Mouse (Mus musculus): ENCODE measurements around the gene Mmp24. TPM values are rescaled to one million over a fixed set of nuclear protein-coding genes. Genes with fewer than 3 reads are reported as not detected.

Mmp24 gene
- total and polyA plus RNA-seq, 2 experiments from 2014 or later: 0.04 to 0.38 TPM

DNA sequence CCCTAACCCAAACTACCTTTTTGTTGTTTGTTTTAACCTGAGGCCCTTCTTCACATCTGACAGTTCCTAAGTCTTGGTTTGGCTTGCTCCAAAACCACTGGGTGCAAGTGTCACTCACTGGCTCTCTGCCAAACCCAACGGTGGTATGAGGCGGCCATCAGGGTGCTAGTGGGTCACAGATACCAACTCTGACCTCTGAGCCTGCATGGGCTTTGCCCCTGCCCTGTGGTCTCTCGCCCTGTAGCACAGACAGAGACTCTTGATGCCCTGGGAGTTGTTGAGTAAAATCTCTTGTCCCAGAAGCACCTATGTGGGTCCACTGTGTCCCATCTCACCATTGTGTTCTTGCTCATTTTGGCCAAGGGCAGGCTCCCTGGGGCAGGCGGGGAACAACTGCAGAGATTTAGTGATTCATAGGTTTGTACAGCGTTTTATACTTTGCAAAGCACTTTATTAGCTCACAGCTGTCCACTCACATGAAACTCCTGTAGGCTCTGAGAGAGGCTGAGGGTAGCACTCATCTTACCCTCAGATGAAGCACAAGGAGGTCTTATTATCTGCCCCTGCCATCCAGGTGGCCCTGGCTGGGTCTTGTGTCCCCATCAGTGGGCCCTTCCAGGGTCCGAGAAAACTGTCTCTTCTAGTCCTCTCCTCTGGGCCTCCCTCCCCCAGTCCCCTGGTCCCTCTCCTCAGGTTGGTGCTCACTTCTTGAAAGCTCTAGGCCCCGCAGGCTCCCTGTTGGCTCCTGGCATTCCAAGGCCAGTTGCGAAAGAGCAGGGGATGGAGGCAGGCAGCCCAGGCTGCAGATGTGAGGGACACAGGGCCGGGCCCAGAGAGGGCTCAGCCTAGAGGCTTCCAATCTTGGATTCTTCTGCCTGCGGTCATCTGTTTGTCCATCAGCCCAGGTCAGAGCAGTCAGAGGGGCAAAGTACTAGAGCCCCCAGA is 42.4 kb downstream of the Mmp24 start:
- Histone ChIP-seq H3K9ac (replicated peaks; ENCODE audit: low read depth, low read length) (no peak overlapping the region), H3K27ac (ENCODE audit: low read depth) (no peak overlapping the region), H3K36me3 (replicated peaks; ENCODE audit: control insufficient read depth, insufficient read depth, low read length) (peaks cover 25% of the 10 kb centered on the region), H3K4me3 (ENCODE audit: low read depth, low read length) (no peak overlapping the region), H3K4me1 (ENCODE audit: control insufficient read depth, insufficient read depth) (peaks cover 8% of the 10 kb centered on the region; the same call in 1 of the 2 replicates), H3K9me3 (replicated peaks; ENCODE audit: control insufficient read depth, low read length) (no peaks in the 10 kb centered on the region), H3K27me3 (ENCODE audit: control insufficient read depth, insufficient read depth, low read length) (no peaks in the 10 kb centered on the region), H3K4me2 (ENCODE audit: low read depth, low read length) (peak overlapping the region; percentile 72; the same call in 1 of the 2 replicates)
- 77% methylated on average over 10 of the region's 10 CpGs for WGBS
- DNase-seq (ENCODE audit: low spot score) (no peak), ATAC-seq (ENCODE audit: insufficient read depth, low read depth) (no peak)
- no peak for TF ChIP-seq EP300 (IDR thresholded peaks at IDR 0.05; ENCODE audit: low read depth)
- TF ChIP-seq CTCF (IDR thresholded peaks at IDR 0.05; ENCODE audit: low read depth): no peak

DNA sequence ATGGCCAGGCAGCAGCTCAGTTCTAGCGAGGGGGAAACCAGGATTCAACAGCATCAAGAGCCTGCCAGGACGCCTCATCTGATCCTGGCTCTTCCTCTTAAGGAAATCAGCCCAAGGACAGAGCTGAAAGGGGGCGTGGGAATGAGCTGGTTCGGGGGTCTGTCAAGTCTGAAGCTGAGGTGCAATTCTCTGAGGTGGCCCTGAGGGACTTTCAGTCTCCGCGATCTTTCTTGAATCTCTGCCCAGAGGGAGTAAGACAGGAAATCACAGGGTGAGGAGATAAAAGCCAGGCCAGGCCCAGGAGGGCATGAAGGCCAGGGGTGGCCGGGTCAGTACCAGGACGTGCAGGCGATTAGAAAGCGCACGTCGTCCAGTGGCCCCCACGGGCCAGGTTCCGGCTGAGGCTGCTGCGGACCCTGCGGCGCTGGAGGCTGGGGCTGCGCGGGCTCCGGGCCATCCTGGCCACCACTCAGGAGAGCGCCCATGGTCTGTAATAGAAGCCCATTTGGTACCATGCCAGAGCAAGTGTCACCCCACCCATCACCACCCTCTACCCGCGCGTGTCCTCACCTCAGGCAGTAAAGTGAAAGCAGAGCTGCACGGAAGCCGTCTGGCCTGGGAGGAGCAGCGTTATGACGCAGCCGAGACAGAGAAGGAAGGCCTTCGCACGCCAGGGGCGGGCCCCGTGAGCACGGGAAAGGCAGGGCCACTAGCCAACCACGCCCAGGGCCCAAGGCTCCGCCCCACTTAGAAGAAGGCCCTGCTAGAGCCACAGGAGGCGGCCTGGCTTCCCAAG is 43.7 kb downstream of the Mmp24 start:
- TF ChIP-seq CTCF (IDR thresholded peaks at IDR 0.05; ENCODE audit: low read depth) (no peak), EP300 (IDR thresholded peaks at IDR 0.05; ENCODE audit: low read depth) (no peak)
- WGBS: under 1% methylated on average over 37 of the region's 37 CpGs
- peak overlapping the region; percentile 85 for H3K9ac ChIP-seq (replicated peaks; ENCODE audit: low read depth, low read length)
- H3K27me3 ChIP-seq (ENCODE audit: control insufficient read depth, insufficient read depth, low read length): no peaks in the 10 kb centered on the region
- no peaks in the 10 kb centered on the region for H3K9me3 ChIP-seq (replicated peaks; ENCODE audit: control insufficient read depth, low read length)
- DNase-seq (ENCODE audit: low spot score) (peak; percentile 95), ATAC-seq (ENCODE audit: insufficient read depth, low read depth) (peak; percentile 98)
- peaks cover 8% of the 10 kb centered on the region; the same call in 1 of the 2 replicates for H3K4me1 ChIP-seq (ENCODE audit: control insufficient read depth, insufficient read depth)
- peak overlapping the region; percentile 88 for H3K4me3 ChIP-seq (ENCODE audit: low read depth, low read length)
- peak overlapping the region; percentile 81 for H3K27ac ChIP-seq (ENCODE audit: low read depth)
- H3K36me3 ChIP-seq (replicated peaks; ENCODE audit: control insufficient read depth, insufficient read depth, low read length): peaks cover 38% of the 10 kb centered on the region
- peak overlapping the region; percentile 72 for H3K4me2 ChIP-seq (ENCODE audit: low read depth, low read length)

DNA sequence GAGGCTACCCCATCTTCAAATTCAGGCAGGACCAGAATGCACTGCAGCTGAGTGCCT is 44.1 kb downstream of the Mmp24 start, which contains the start of gene BC029722:
BC029722 (minus strand) TSS at position 35 of the 57 bp plus-strand sequence.
- Histone ChIP-seq H3K9me3 (replicated peaks; ENCODE audit: control insufficient read depth, low read length) (no peaks in the 10 kb centered on the region), H3K9ac (replicated peaks; ENCODE audit: low read depth, low read length) (peak within 1 kb of the TSS; percentile 85), H3K27me3 (ENCODE audit: control insufficient read depth, insufficient read depth, low read length) (no peaks in the 10 kb centered on the region), H3K27ac (ENCODE audit: low read depth) (peak within 1 kb of the TSS; percentile 81), H3K4me1 (ENCODE audit: control insufficient read depth, insufficient read depth) (peaks cover 8% of the 10 kb centered on the region; the same call in 1 of the 2 replicates), H3K4me2 (ENCODE audit: low read depth, low read length) (peak within 1 kb of the TSS; percentile 72), H3K36me3 (replicated peaks; ENCODE audit: control insufficient read depth, insufficient read depth, low read length) (peaks cover 42% of the 10 kb centered on the region), H3K4me3 (ENCODE audit: low read depth, low read length) (peak within 1 kb of the TSS; percentile 88)
- no peak for TF ChIP-seq CTCF (IDR thresholded peaks at IDR 0.05; ENCODE audit: low read depth)
- no peak for TF ChIP-seq EP300 (IDR thresholded peaks at IDR 0.05; ENCODE audit: low read depth)
- DNase-seq (ENCODE audit: low spot score): no peak
- ATAC-seq (ENCODE audit: insufficient read depth, low read depth): no peak

DNA sequence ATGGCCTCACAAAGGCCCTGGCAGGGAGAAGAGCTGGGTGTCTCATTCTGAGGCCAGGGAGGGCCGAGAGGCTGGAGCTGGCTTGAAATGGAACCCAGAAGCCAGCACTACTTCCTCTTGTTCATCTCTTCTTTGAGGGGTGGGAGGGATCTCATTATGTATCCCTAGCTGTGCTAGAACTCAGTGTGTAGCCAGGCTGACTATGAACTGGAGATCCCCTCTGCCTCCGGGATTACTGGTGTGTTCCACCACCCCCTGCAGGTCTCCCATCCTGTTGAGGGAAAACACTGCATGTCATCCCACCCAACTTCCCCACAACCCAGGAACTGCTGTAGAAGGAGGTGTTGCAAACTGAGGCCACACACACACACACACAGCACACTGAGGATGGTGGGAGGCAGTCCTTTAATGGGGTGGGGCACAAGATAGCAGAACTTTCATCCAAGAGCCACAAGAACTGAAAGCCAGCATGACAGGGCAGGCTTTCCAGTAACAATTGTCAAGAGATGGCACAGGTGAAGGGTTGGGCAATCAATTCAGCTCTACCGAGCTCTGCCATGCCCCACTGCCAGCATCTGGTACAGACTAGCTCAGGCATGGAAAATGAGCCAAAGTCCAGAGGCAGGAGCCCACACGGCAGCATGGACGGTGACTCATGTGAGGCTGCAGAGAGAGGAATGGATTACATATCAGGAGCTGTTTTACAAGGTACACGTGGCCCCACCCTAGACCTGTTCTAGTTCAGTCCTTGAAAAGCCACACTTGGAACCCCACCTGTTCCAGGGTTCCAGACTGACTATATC is 44.5 kb downstream of the Mmp24 start:
- no peaks in the 10 kb centered on the region for H3K27me3 ChIP-seq (ENCODE audit: control insufficient read depth, insufficient read depth, low read length)
- H3K27ac ChIP-seq (ENCODE audit: low read depth): peak overlapping the region; percentile 81
- peak overlapping the region; percentile 88 for H3K4me3 ChIP-seq (ENCODE audit: low read depth, low read length)
- ATAC-seq (ENCODE audit: insufficient read depth, low read depth) (no peak), DNase-seq (ENCODE audit: low spot score) (no peak)
- peak overlapping the region; percentile 72 for H3K4me2 ChIP-seq (ENCODE audit: low read depth, low read length)
- no peak for TF ChIP-seq CTCF (IDR thresholded peaks at IDR 0.05; ENCODE audit: low read depth)
- no peak for TF ChIP-seq EP300 (IDR thresholded peaks at IDR 0.05; ENCODE audit: low read depth)
- H3K36me3 ChIP-seq (replicated peaks; ENCODE audit: control insufficient read depth, insufficient read depth, low read length): peaks cover 42% of the 10 kb centered on the region
- peaks cover 8% of the 10 kb centered on the region; the same call in 1 of the 2 replicates for H3K4me1 ChIP-seq (ENCODE audit: control insufficient read depth, insufficient read depth)
- H3K9me3 ChIP-seq (replicated peaks; ENCODE audit: control insufficient read depth, low read length): no peaks in the 10 kb centered on the region
- 55% methylated on average over 6 of the region's 6 CpGs for WGBS
- H3K9ac ChIP-seq (replicated peaks; ENCODE audit: low read depth, low read length): peak overlapping the region; percentile 85; the same call in 1 of the 2 replicates

DNA sequence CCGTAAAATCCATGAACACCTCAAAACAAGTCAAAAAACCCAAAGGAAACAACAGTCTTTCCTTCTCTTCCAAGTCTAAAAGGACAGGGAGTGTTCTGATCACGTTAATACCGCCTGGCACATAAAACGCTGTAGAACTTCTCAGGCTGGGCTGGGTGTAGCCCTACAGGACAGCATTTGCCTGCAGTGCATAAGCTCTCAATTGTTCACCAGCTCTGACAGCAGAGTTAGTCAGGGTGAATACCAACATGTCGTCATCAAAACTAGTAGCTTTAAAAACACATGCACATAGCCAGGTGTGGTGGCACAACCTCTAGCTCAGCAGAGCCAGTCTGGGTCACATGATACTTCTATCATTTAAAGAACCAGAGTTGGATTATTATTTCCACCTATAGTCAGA is 45.6 kb downstream of the Mmp24 start:
- peaks cover 42% of the 10 kb centered on the region for H3K36me3 ChIP-seq (replicated peaks; ENCODE audit: control insufficient read depth, insufficient read depth, low read length)
- ATAC-seq (ENCODE audit: insufficient read depth, low read depth): no peak

More for the DNA sequence above, 45.6 kb downstream of the Mmp24 start:
- TF ChIP-seq EP300 (IDR thresholded peaks at IDR 0.05; ENCODE audit: low read depth) (no peak), CTCF (IDR thresholded peaks at IDR 0.05; ENCODE audit: low read depth) (no peak)
- Histone ChIP-seq H3K27ac (ENCODE audit: low read depth) (no peak overlapping the region), H3K9me3 (replicated peaks; ENCODE audit: control insufficient read depth, low read length) (no peaks in the 10 kb centered on the region), H3K4me3 (ENCODE audit: low read depth, low read length) (no peak overlapping the region), H3K27me3 (ENCODE audit: control insufficient read depth, insufficient read depth, low read length) (no peaks in the 10 kb centered on the region), H3K4me2 (ENCODE audit: low read depth, low read length) (no peak overlapping the region), H3K9ac (replicated peaks; ENCODE audit: low read depth, low read length) (no peak overlapping the region), H3K4me1 (ENCODE audit: control insufficient read depth, insufficient read depth) (peaks cover 11% of the 10 kb centered on the region; the same call in 1 of the 2 replicates)
- 87% methylated on average over 5 of the region's 5 CpGs for WGBS
- DNase-seq (ENCODE audit: low spot score): no peak

All from heart, postnatal 0 days (tissue).